Mouse (Mus musculus): Measurements from ENCODE around the gene Rbm4. TPM values are rescaled to one million over a fixed set of nuclear protein-coding genes. Genes with fewer than 3 reads are reported as not detected.

Rbm4 gene
- 97.3 and 97.5 TPM in 2 replicates for polyA plus RNA-seq (2015; fragmentation: Nextera tagmentation; extraction: Ambion mirVana)

DNA sequence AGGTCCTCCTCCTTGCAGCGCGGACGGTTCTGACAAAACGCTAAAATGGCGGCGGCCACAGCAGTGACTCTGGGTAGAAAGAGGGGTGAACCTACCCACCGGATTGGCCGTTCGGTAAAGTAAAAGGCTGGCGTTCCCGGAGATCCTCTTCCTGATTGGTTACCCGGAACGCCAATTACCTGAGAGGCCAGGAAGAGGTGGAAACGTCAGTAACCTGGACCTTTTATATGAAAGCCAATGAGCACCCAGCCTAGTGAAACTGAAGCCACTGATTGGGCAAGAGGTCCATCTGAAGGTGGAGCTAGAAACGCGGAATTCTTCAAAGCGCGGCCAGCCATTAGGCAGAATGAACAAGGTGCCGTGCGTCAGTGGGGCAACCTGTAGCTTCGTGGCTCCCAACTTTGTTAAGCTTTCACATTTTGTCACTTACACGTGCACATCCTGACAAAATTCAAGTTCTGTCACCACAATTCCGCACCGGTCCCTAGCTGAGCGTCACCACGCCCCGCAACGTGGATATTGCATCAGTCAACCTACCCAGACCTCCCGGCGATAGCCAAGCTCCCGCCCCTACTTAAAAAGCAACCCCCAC is at the start of gene Rbm4:
TSS of gene Rbm4 (minus strand) at position 71 of the 592 bp plus-strand sequence.
- H3K4me1 ChIP-seq (replicated peaks) = peaks cover 46% of the 10 kb centered on the region
- no peaks in the 10 kb centered on the region for H3K27me3 ChIP-seq
- H3K4me2 ChIP-seq = peak within 1 kb of the TSS; percentile 93
- peak; percentile 99 for ATAC-seq (ENCODE audit: low FRiP score)
- peaks cover 28% of the 10 kb centered on the region for H3K36me3 ChIP-seq
- H3K9me3 ChIP-seq = no peaks in the 10 kb centered on the region
- H3K27ac ChIP-seq = peak within 1 kb of the TSS; percentile 89
- peak within 1 kb of the TSS; percentile 77 for H3K4me3 ChIP-seq
- WGBS = under 1% methylated on average over 31 of the region's 31 CpGs
- peak within 1 kb of the TSS; percentile 83 for H3K9ac ChIP-seq

DNA sequence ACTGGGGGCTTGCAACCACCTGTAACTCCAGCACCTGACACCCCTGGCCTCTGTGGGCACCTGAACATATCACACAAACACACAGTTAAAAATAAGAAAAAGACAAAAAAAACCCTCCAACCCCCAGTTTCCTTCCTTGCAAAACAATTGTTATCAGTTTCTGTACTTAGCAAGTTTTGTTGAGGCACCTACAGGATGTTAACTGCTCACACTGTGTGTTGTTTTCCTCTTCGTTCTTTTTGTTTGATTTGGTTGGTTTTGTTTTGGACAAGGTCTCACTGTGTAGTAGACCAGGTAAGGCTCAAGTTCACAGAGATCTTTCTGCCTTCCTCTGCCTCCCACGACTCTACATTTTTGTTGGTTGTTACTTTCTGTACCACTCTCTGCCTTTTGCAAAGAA is 48.9 kb upstream of the Rbm4 start:
- ATAC-seq (ENCODE audit: low FRiP score) = no peak
- no peaks in the 10 kb centered on the region for H3K36me3 ChIP-seq

DNA sequence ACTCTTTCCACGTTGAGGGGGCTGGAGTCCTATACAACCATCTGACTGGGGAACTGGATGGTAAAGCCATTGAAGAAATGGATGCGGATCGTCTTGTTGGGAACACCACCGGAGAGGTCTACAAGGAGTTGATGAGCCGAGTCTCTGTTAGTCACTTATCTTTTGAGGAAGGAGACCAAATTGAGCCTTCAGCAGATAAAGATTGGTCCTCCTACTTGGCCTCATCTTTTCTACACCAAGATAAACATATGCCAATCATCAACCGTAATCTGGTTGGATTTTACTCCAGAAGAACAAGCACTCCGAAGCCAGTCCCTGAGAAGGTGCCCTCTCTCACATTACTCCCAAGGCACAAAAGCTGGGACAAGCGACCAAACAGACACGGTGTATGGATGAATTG is 47.1 kb upstream of the Rbm4 start:
- Histone ChIP-seq H3K27me3 (peaks cover 35% of the 10 kb centered on the region), H3K4me2 (no peak overlapping the region), H3K9me3 (no peaks in the 10 kb centered on the region), H3K36me3 (no peaks in the 10 kb centered on the region; the same call in 1 of the 2 replicates), H3K27ac (no peak overlapping the region), H3K4me3 (no peak overlapping the region), H3K9ac (no peak overlapping the region), H3K4me1 (replicated peaks) (peaks cover 21% of the 10 kb centered on the region)
- ATAC-seq (ENCODE audit: low FRiP score) = no peak
- 88% methylated on average over 9 of the region's 9 CpGs for WGBS

More for the DNA sequence above, 48.9 kb upstream of the Rbm4 start:
- H3K4me2 ChIP-seq = no peak overlapping the region
- H3K9ac ChIP-seq = no peak overlapping the region
- no peaks in the 10 kb centered on the region for H3K9me3 ChIP-seq
- H3K4me3 ChIP-seq = no peak overlapping the region
- peaks cover 39% of the 10 kb centered on the region for H3K27me3 ChIP-seq
- peaks cover 20% of the 10 kb centered on the region for H3K4me1 ChIP-seq (replicated peaks)
- no peak overlapping the region for H3K27ac ChIP-seq
- 65% methylated on average over 2 of the region's 2 CpGs for WGBS

DNA sequence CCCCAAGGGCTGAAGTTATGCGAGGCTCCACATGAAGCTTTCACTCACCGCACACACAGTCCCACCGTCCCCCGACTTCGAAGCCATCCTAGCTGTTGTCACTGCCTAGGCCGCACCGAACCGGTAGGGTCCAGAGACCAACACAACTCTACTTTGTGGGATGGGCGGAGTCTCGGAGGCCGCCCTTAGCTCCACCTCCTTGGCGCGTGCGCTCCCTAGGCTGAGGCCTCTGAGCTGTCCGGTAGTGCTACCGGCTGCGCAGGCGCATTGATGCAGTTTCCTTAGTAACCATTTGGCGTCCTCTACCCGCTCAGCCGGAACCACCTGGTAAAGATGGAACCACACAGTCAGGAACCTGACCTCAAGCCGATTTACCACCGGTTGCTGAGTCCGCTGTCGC is 45.4 kb upstream of the Rbm4 start, which contains the start of the genes Ccs and Ccdc87:
TSS of gene Ccs (minus strand) at position 184 of the 400 bp plus-strand sequence.
TSS of gene Ccdc87 (plus strand) at position 218 of the 400 bp plus-strand sequence.
- no peak within 1 kb of the TSS for H3K27ac ChIP-seq
- H3K27me3 ChIP-seq = peaks cover 35% of the 10 kb centered on the region
- no peaks in the 10 kb centered on the region for H3K9me3 ChIP-seq
- peaks cover under 1% of the 10 kb centered on the region; the same call in 1 of the 2 replicates for H3K36me3 ChIP-seq
- peak; percentile 98 for ATAC-seq (ENCODE audit: low FRiP score)
- peak within 1 kb of the TSS; percentile 77 for H3K9ac ChIP-seq
- under 1% methylated on average over 25 of the region's 25 CpGs for WGBS
- H3K4me3 ChIP-seq = peak within 1 kb of the TSS; percentile 62
- H3K4me1 ChIP-seq (replicated peaks) = peaks cover 21% of the 10 kb centered on the region
- peak within 1 kb of the TSS; percentile 98 for H3K4me2 ChIP-seq

DNA sequence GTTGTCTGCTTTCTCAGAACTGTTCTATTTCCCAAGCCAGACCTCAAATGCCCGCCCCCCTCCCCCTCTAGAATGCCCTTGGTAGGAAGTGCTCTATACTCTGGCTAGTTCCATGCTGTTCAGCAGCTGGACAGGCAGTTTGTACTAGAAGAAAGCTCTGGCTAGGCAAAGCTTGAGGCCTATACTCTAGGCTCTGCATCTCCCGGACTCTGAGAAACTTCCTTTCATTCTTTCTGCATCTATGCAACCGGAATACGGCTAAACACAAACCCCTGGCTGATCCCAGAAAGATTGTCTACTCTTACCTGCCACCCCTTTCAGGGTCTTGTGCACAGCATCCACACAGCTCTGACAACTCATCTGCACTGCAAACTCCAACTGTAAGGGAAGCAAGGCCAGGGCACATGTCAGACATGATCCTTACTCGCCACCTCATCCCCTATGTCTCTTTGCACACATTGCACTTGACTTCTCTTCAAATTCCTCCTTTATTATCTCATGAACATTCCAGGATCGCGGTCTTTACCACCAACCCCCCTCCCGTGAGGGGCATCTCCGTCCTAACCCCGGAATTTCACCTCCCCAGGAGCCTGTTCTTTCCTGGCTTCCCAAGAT is 44.9 kb upstream of the Rbm4 start:
- peak overlapping the region; percentile 62 for H3K4me3 ChIP-seq
- H3K27ac ChIP-seq = no peak overlapping the region
- peaks cover 3% of the 10 kb centered on the region; the same call in 1 of the 2 replicates for H3K36me3 ChIP-seq
- WGBS = 33% methylated on average over 10 of the region's 10 CpGs
- no peaks in the 10 kb centered on the region for H3K9me3 ChIP-seq
- peak overlapping the region; percentile 98 for H3K4me2 ChIP-seq
- peak; percentile 47 for ATAC-seq (ENCODE audit: low FRiP score)
- H3K9ac ChIP-seq = peak overlapping the region; percentile 77
- H3K27me3 ChIP-seq = peaks cover 35% of the 10 kb centered on the region
- H3K4me1 ChIP-seq (replicated peaks) = peaks cover 21% of the 10 kb centered on the region

DNA sequence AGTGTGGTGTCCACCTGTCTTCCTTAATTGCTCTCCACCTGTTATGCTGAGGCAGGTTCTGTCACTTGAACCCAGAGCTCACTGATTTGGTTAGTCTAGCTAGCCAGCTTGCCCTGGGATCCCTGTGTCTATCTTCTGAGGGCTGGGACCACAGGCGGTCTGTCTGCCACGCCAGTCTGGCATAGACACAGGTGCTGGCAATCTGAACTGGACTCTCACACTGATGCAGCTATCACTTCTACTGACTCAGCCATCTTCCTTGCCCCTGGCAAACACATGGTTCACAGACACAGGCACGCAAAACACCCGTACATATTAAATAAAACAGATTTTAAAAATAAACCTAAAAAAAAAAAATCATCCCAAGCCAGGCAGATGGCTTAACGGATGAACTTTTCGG is 43.3 kb upstream of the Rbm4 start:
- ATAC-seq (ENCODE audit: low FRiP score) = no peak
- H3K9me3 ChIP-seq = no peaks in the 10 kb centered on the region
- peaks cover 16% of the 10 kb centered on the region for H3K36me3 ChIP-seq
- no peak overlapping the region for H3K9ac ChIP-seq
- peaks cover 31% of the 10 kb centered on the region for H3K4me1 ChIP-seq (replicated peaks)
- no peak overlapping the region for H3K4me3 ChIP-seq
- H3K27me3 ChIP-seq = peaks cover 25% of the 10 kb centered on the region
- WGBS = 94% methylated on average over 6 of the region's 6 CpGs
- H3K27ac ChIP-seq = no peak overlapping the region
- H3K4me2 ChIP-seq = no peak overlapping the region

DNA sequence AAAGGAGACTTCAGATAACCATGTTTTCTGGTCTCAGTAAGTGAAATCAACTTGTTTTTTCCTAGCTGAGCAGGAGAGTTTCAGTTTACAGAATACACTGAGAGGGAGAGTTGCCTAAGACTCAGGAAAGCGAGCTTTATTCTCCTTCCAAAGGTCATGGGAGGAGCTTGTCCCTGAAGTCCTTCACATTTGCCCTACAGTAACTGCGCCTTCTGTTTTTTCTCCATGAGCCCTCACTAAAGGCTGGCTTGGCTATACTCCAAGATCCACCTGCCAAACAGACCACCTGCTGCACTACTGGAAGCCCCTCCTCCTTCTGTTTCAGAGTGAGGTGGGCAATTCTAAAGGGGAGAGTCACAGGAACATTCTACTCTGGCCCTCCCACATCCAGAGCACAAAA is 42.4 kb upstream of the Rbm4 start:
- ATAC-seq (ENCODE audit: low FRiP score) = no peak
- Histone ChIP-seq H3K4me2 (no peak overlapping the region), H3K27ac (no peak overlapping the region), H3K4me1 (replicated peaks) (peaks cover 32% of the 10 kb centered on the region), H3K9me3 (no peaks in the 10 kb centered on the region), H3K4me3 (no peak overlapping the region), H3K36me3 (peaks cover 18% of the 10 kb centered on the region), H3K9ac (no peak overlapping the region), H3K27me3 (peaks cover 15% of the 10 kb centered on the region)
- WGBS = 73% methylated on average over 2 of the region's 2 CpGs

DNA sequence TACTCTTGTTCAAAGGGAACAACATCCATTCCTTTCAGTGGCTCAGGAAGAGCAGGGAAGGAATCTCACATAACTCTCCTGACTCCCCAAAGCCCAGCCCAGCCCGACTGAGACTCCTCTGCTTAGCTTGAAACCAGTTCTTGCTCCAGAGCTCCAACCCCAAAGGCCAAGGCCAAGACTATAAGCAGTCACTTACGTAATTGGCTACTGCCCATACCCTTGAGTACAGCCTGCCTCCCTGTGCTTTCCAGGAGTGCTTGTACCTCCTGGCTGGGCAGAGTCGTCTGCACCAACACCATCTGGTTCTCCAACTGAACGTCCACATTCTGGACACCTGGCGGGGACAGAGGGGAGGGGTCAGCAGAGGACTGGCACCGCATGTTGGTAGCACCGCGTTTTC is 40.3 kb upstream of the Rbm4 start:
- 89% methylated on average over 8 of the region's 8 CpGs for WGBS
- Histone ChIP-seq H3K9ac (no peak overlapping the region), H3K27me3 (no peaks in the 10 kb centered on the region), H3K27ac (no peak overlapping the region), H3K9me3 (no peaks in the 10 kb centered on the region), H3K4me2 (no peak overlapping the region), H3K36me3 (peaks cover 27% of the 10 kb centered on the region), H3K4me1 (replicated peaks) (peaks cover 24% of the 10 kb centered on the region), H3K4me3 (no peak overlapping the region)
- ATAC-seq (ENCODE audit: low FRiP score) = no peak

DNA sequence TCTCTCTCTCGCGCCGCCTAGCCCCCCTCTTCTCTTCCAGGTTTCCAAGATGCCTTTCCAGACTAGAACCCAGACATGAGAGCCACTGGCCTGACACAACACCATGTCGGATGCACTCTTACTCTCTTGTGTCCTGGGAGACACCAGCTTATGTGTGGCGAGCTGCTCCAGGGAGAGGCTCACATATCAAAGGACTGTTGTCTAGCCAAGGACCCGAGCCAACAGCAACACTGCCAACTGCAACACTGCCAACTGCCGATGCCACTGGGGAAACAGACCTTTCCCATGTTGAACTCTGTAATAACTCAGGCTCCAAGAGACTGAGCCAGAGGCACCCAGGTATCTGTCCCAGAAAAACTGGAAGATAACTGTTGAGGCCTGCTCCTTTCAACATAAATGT is 35.5 kb upstream of the Rbm4 start:
- no peak overlapping the region for H3K4me2 ChIP-seq
- no peak for ATAC-seq (ENCODE audit: low FRiP score)
- no peaks in the 10 kb centered on the region for H3K9me3 ChIP-seq
- 69% methylated on average over 7 of the region's 7 CpGs for WGBS
- no peak overlapping the region for H3K4me3 ChIP-seq
- H3K9ac ChIP-seq = no peak overlapping the region
- peaks cover 10% of the 10 kb centered on the region; the same call in 1 of the 2 replicates for H3K4me1 ChIP-seq (replicated peaks)
- H3K36me3 ChIP-seq = peaks cover 44% of the 10 kb centered on the region
- no peak overlapping the region for H3K27ac ChIP-seq
- no peaks in the 10 kb centered on the region for H3K27me3 ChIP-seq

DNA sequence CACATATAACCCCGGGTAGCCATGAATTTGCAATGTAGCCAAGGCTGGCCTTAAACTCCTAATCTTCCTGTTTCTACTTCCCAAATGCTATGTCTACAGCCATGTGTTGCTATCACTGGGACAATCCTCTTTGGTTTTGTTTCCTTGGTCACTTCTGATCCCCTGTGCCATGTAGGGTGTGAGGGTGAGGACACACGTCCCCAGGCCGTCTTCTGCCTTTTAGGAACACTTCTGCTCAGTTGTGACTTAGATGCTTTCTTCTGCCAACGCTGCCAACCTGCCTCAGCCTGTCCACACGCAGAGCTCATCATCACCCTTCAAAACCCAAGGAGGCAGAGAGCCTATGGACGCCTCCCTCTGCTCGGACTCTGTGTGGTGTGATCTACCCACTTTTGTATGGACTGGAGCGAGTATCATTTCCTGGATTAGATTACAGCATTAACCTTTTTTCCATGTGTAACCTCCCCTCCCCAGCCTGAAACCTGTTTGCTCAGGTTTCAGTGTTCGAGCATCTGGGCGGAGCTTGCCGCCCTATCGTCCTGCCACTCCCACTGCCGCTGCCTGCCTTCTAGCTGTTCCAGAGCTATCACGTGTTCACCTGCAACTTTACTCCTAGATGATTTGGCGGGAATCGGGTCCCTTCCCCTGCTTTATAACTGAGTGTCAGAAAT is 34.9 kb upstream of the Rbm4 start:
- Histone ChIP-seq H3K27ac (no peak overlapping the region), H3K4me3 (no peak overlapping the region), H3K4me1 (replicated peaks) (peaks cover 10% of the 10 kb centered on the region; the same call in 1 of the 2 replicates), H3K9ac (no peak overlapping the region), H3K36me3 (peaks cover 44% of the 10 kb centered on the region), H3K27me3 (no peaks in the 10 kb centered on the region), H3K4me2 (no peak overlapping the region), H3K9me3 (no peaks in the 10 kb centered on the region)
- no peak for ATAC-seq (ENCODE audit: low FRiP score)
- 70% methylated on average over 16 of the region's 16 CpGs for WGBS

DNA sequence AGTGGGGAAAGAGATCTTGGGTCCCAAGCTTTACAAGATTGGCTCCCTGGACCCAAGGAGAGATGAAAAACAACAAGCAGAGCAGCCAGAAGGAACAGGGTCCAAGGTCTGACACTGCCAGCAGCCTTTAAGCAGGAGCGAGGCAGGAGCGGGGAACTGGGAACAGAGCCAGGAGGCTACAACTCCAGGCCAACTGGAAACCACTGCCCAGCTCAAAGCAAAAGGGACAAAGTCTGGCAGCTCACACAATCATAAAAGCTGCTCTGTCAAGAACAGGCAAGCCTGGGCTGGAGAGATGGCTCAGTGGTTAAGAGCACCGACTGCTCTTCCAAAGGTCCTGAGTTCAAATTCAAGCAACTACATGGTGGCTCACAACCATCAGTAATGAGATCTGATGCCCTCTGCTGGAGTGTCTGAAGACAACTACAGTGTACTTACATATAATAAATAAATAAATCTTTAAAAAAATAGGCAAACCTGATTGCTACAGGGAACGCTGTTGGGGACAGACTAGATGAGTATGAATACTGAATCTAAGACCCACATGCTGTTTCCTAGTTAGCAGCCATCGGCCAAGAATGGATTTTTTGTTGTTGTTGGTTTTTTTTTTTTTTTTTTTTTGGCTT is 27.1 kb upstream of the Rbm4 start:
- ATAC-seq (ENCODE audit: low FRiP score) = no peak
- peaks cover 19% of the 10 kb centered on the region for H3K36me3 ChIP-seq
- H3K9me3 ChIP-seq = no peaks in the 10 kb centered on the region
- H3K4me1 ChIP-seq (replicated peaks) = no peaks in the 10 kb centered on the region
- H3K9ac ChIP-seq = no peak overlapping the region
- no peak overlapping the region for H3K4me3 ChIP-seq
- no peak overlapping the region for H3K4me2 ChIP-seq
- no peak overlapping the region for H3K27ac ChIP-seq
- 80% methylated on average over 5 of the region's 5 CpGs for WGBS
- H3K27me3 ChIP-seq = no peaks in the 10 kb centered on the region

DNA sequence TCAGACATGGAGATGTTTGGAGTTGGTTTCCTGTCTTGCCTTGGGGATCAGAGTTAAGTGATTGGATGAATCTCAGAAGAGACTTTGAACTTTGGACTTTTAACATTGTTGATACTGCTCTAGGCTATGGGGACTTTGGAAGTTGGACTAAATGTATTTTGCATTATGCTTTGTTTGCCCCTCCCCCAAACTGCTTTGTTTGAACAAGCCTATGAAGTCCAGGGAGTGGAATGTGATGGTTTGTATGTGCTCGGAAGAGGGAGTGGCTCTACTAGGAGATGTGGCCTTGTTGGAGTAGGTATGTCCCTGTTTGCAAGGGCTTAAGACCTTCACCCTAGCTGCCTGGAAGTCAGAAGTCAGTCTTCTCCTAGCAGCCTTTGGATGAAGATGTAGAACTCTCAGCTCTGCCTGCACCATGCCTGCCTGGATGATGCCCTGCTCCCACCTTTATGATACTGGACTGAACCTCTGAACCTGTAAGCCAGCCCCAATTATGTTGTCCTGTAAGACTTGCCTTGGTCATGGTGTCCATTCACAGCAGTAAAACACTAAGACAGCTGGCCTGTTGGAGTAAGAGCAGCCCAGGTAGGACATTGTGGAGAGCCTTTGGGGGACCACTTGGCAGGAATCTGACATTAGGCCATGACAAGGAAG is 23.6 kb upstream of the Rbm4 start:
- Histone ChIP-seq H3K9me3 (0 out of 2 replicates have a peak, but pooled peaks cover 5% of the 10 kb centered on the region), H3K4me1 (replicated peaks) (peaks cover 2% of the 10 kb centered on the region; the same call in 1 of the 2 replicates), H3K27ac (no peak overlapping the region), H3K9ac (no peak overlapping the region), H3K36me3 (no peaks in the 10 kb centered on the region), H3K4me3 (no peak overlapping the region), H3K4me2 (no peak overlapping the region), H3K27me3 (no peaks in the 10 kb centered on the region)
- no peak for ATAC-seq (ENCODE audit: low FRiP score)
- 71% methylated on average over 1 of the region's 1 CpGs for WGBS
